Mouse (Mus musculus) bone marrow macrophage, adult 2 months (primary cell): Measurements from ENCODE around the gene Cacna2d3. TPM values are rescaled to one million over a fixed set of nuclear protein-coding genes. Genes with fewer than 3 reads are reported as not detected.

Experiments used
- H3K27ac ChIP-seq: 2 replicates; pipeline ENCODE4 v1.5.1; 2012; ENCODE audit warnings: low read depth, low read length; ENCODE audit not compliant: insufficient read depth
- H3K4me1 ChIP-seq: 2 replicates; pipeline ENCODE4 v1.6.1; 2012; ENCODE audit warnings: low read length; ENCODE audit not compliant: control insufficient read depth, insufficient read depth
- H3K4me3 ChIP-seq: 2 replicates; pipeline ENCODE4 v1.5.1; 2012; ENCODE audit warnings: mild to moderate bottlenecking, low read length, moderate library complexity; ENCODE audit not compliant: insufficient read depth
- CTCF ChIP-seq: IDR thresholded peaks from 2 replicates; pipeline ENCODE4 v1.5.1; 2012; ENCODE audit warnings: low read depth, mild to moderate bottlenecking, low read length, moderate library complexity
- POLR2A ChIP-seq: IDR thresholded peaks from 2 replicates; pipeline ENCODE4 v1.6.1; 2012; ENCODE audit warnings: mild to moderate bottlenecking, low read depth, low read length, borderline replicate concordance
- polyA plus RNA-seq: library from polyadenylated mRNA; stranded (reverse); fragments of >200 nt; gene quantifications from 2 replicates; pipeline ENCODE4 v1.2.4, GENCODE M21; 2012; ENCODE audit not compliant: missing spikeins, insufficient read depth, insufficient read length

Gene Cacna2d3
- polyA plus RNA-seq, 1 experiment = not detected

- Histone ChIP-seq H3K27ac (no peak overlapping the region), H3K4me1 (no peaks in the 10 kb centered on the region), H3K4me3 (no peak overlapping the region)
- no peak for TF ChIP-seq POLR2A
- TF ChIP-seq CTCF = no peak
These were observed 492.5 kb downstream of the Cacna2d3 start for GRCm38 (mm10) chr14:29228976-29229716.

GRCm38 (mm10) chr14:29228471-29228870 is 493.2 kb downstream of the Cacna2d3 start:
- TF ChIP-seq CTCF = no peak
- no peak for TF ChIP-seq POLR2A
- H3K27ac ChIP-seq = no peak overlapping the region

GRCm38 (mm10) chr14:29227959-29228358 is 493.7 kb downstream of the Cacna2d3 start:
- no peak overlapping the region for H3K4me3 ChIP-seq
- no peaks in the 10 kb centered on the region for H3K4me1 ChIP-seq
- TF ChIP-seq CTCF (no peak), POLR2A (no peak)
- no peak overlapping the region for H3K27ac ChIP-seq

More at GRCm38 (mm10) chr14:29228471-29228870, 493.2 kb downstream of the Cacna2d3 start:
- no peaks in the 10 kb centered on the region for H3K4me1 ChIP-seq
- H3K4me3 ChIP-seq = no peak overlapping the region

DNA sequence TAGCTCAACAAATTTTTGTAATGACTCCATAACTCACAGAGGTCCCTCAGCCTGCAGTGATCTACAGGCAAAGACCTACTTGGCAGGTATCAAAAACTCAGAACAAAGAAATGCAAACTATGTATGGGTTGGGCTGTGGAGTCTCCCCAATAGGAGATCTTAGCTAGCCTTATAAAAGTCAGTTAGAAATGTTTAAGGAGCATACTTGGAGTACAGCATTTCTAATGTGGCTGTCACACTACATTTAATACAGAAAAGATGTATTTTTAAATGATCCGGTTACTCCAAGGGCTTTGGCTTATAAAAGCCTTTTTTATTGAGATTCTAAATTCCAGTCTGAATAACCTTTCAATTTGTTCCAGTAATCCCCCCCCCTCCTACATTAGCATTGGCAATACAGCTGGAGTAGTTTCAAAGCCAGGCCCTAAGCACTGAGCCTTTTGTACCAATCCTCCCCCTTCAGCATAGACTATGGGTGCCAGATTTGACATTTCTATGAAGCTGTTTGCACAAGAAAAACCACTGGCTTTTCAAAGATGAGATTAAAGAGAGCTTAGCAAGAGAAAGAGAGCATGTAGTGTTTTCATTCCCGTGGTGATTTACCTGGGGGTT is 495.8 kb downstream of the Cacna2d3 start:
- no peak for TF ChIP-seq POLR2A
- no peak for TF ChIP-seq CTCF
- no peak overlapping the region for H3K4me3 ChIP-seq
- no peaks in the 10 kb centered on the region for H3K4me1 ChIP-seq
- no peak overlapping the region for H3K27ac ChIP-seq

GRCm38 (mm10) chr14:29223012-29223411 is 498.7 kb downstream of the Cacna2d3 start:
- no peak overlapping the region for H3K27ac ChIP-seq
- no peaks in the 10 kb centered on the region for H3K4me1 ChIP-seq
- TF ChIP-seq CTCF (no peak), POLR2A (no peak)
- no peak overlapping the region for H3K4me3 ChIP-seq

- Histone ChIP-seq H3K27ac (no peak overlapping the region), H3K4me1 (no peaks in the 10 kb centered on the region), H3K4me3 (no peak overlapping the region)
- TF ChIP-seq CTCF = no peak
- TF ChIP-seq POLR2A = no peak
These were observed 499.3 kb downstream of the Cacna2d3 start for GRCm38 (mm10) chr14:29222191-29222882.

DNA sequence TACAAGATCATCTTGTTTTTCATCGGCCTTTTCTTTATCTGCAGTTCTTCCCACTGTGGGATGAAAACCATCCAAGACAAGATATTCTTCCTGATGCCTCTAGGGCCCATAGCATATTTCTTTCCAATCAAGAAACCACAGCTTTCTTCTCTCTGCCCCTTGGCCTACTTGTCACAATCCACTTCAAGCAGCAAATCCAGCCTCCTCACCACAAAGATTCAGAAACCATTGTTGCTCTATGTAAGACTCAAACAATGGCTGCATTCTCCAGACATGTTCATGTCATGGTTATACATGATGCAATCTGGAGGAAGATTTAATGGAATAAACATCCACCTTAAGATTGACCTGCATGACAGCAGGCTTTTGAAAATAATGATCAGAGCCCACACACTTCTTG is 505.6 kb downstream of the Cacna2d3 start:
- Histone ChIP-seq H3K27ac (no peak overlapping the region), H3K4me3 (no peak overlapping the region), H3K4me1 (no peaks in the 10 kb centered on the region)
- TF ChIP-seq CTCF (no peak), POLR2A (no peak)

- TF ChIP-seq POLR2A (no peak), CTCF (no peak)
- H3K4me3 ChIP-seq = no peak overlapping the region
- H3K4me1 ChIP-seq = no peaks in the 10 kb centered on the region
- H3K27ac ChIP-seq = no peak overlapping the region
These were observed 516.7 kb downstream of the Cacna2d3 start for GRCm38 (mm10) chr14:29204967-29205268.

DNA sequence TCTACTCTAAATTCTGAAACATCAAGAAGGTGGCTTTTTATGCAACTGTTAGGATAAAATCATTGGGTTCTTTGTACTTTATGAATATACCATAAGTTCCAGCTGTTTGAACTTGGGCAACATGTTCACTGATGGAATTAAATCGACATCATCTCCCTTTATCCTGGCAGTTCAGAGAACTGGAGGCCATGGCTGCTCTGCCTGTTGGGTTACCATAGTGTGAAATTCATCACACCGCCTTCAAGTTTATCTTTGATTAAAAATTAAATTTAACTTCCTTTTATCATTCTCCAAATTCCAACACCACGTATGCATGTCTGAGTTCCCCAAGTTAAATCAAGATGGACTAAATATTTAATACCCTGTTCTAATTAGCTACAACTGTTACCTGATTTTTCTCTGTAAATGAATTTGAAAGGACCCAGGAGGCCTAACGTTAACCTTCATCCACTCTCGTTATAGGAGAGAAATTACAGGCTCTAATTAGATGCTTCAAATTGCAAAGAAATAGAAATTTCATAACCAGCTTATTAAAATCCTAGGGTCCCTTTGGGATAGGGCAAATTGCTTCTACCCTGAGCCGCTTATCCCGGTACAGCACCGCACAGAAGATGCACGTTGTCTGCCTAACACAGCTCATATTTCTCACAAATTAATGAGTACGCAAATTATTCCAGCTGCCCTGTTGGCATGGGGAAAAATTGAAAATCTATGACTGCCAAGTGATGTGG is 517.3 kb downstream of the Cacna2d3 start:
- TF ChIP-seq CTCF (no peak), POLR2A (no peak)
- H3K27ac ChIP-seq = no peak overlapping the region
- H3K4me3 ChIP-seq = no peak overlapping the region
- no peaks in the 10 kb centered on the region for H3K4me1 ChIP-seq
